Mouse (Mus musculus) kidney, adult 2 months (tissue): ENCODE data around the gene Ppip5k1.

Source experiments
- CTCF ChIP-seq: fragments of 200-500 bp; conservative IDR thresholded peaks from 2 replicates; pipeline ENCODE4 v1.5.1; 2011; ENCODE audit warnings: low read depth, mild to moderate bottlenecking, control low read depth, low read length, moderate library complexity, mixed read lengths; ENCODE audit not compliant: insufficient read depth, insufficient read length
- POLR2A ChIP-seq: fragments of 200-500 bp; IDR thresholded peaks from one replicate; pipeline ENCODE4 v1.6.1; 2011; ENCODE audit warnings: low read depth, low read length, control low read depth

GRCm38 (mm10) chr2:121323041-121323440, 32.2 kb downstream of the Ppip5k1 start:
- TF ChIP-seq CTCF (no peak), POLR2A (no peak)
